Mouse (Mus musculus): ENCODE results near the gene Gm9857. TPM values are rescaled to one million over a fixed set of nuclear protein-coding genes. Genes with fewer than 3 reads are reported as not detected.

The Gm9857 gene
- polyA plus RNA-seq, 1 experiment: not detected

- no peak for TF ChIP-seq FOSL1 (IDR thresholded peaks at IDR 0.05; ENCODE audit: insufficient read depth, low read length, poor library complexity, severe bottlenecking)
- no peak for TF ChIP-seq CEBPB (IDR thresholded peaks at IDR 0.05; ENCODE audit: low read depth)
- TF ChIP-seq CTCF (IDR thresholded peaks at IDR 0.05; ENCODE audit: control insufficient read depth, insufficient read depth, insufficient read length): no peak
- no peak for TF ChIP-seq MYOG (IDR thresholded peaks at IDR 0.05; ENCODE audit: control insufficient read depth, extremely low read depth, insufficient read length)
- no peak for TF ChIP-seq MYOD1 (IDR thresholded peaks at IDR 0.05; ENCODE audit: control insufficient read depth, insufficient read length, low read depth)
- no peak for TF ChIP-seq USF1 (IDR thresholded peaks at IDR 0.05; ENCODE audit: low read depth)
- no peak for TF ChIP-seq MAX (IDR thresholded peaks at IDR 0.05)
- Histone ChIP-seq H3ac (ENCODE audit: control insufficient read depth, insufficient read length, low read depth) (no peak overlapping the region), H3K4me3 (ENCODE audit: insufficient read depth, poor library complexity, severe bottlenecking) (no peak overlapping the region), H3K79me2 (ENCODE audit: control insufficient read depth, insufficient read depth) (peaks cover 15% of the 10 kb centered on the region), H3K36me3 (ENCODE audit: control insufficient read depth, insufficient read depth) (no peaks in the 10 kb centered on the region), H3K79me3 (ENCODE audit: low read depth) (peaks cover 4% of the 10 kb centered on the region), H3K27me3 (ENCODE audit: control insufficient read depth, insufficient read depth, insufficient read length) (no peaks in the 10 kb centered on the region)
These were observed 24.2 kb downstream of the Gm9857 start for GRCm38 (mm10) chr3:108915999-108916398.

- TF ChIP-seq MAX (IDR thresholded peaks at IDR 0.05) (no peak), MYOD1 (IDR thresholded peaks at IDR 0.05; ENCODE audit: control insufficient read depth, insufficient read length, low read depth) (no peak), CEBPB (IDR thresholded peaks at IDR 0.05; ENCODE audit: low read depth) (no peak), FOSL1 (IDR thresholded peaks at IDR 0.05; ENCODE audit: insufficient read depth, low read length, poor library complexity, severe bottlenecking) (no peak), USF1 (IDR thresholded peaks at IDR 0.05; ENCODE audit: low read depth) (no peak), CTCF (IDR thresholded peaks at IDR 0.05; ENCODE audit: control insufficient read depth, insufficient read depth, insufficient read length) (no peak), MYOG (IDR thresholded peaks at IDR 0.05; ENCODE audit: control insufficient read depth, extremely low read depth, insufficient read length) (no peak)
- H3K36me3 ChIP-seq (ENCODE audit: control insufficient read depth, insufficient read depth): peaks cover 33% of the 10 kb centered on the region
- H3K27me3 ChIP-seq (ENCODE audit: control insufficient read depth, insufficient read depth, insufficient read length): no peaks in the 10 kb centered on the region
- peaks cover 57% of the 10 kb centered on the region for H3K79me2 ChIP-seq (ENCODE audit: control insufficient read depth, insufficient read depth)
- H3ac ChIP-seq (ENCODE audit: control insufficient read depth, insufficient read length, low read depth): peak within 1 kb of the TSS; percentile 90
- peak within 1 kb of the TSS; percentile 97 for H3K4me3 ChIP-seq (ENCODE audit: insufficient read depth, poor library complexity, severe bottlenecking)
- peaks cover 45% of the 10 kb centered on the region for H3K79me3 ChIP-seq (ENCODE audit: low read depth)
These were observed 28.5 kb downstream of the Gm9857 start, which contains the start of gene Prpf38b for GRCm38 (mm10) chr3:108911548-108912413. Gene Prpf38b (minus strand): TSS chr3:108911727.

GRCm38 (mm10) chr3:108911081-108911547 lies 29.1 kb downstream of the Gm9857 start:
- peaks cover 40% of the 10 kb centered on the region for H3K36me3 ChIP-seq (ENCODE audit: control insufficient read depth, insufficient read depth)
- peaks cover 64% of the 10 kb centered on the region for H3K79me2 ChIP-seq (ENCODE audit: control insufficient read depth, insufficient read depth)
- no peaks in the 10 kb centered on the region for H3K27me3 ChIP-seq (ENCODE audit: control insufficient read depth, insufficient read depth, insufficient read length)
- peak overlapping the region; percentile 90 for H3ac ChIP-seq (ENCODE audit: control insufficient read depth, insufficient read length, low read depth)
- peak overlapping the region; percentile 97 for H3K4me3 ChIP-seq (ENCODE audit: insufficient read depth, poor library complexity, severe bottlenecking)
- H3K79me3 ChIP-seq (ENCODE audit: low read depth): peaks cover 45% of the 10 kb centered on the region
- TF ChIP-seq CTCF (IDR thresholded peaks at IDR 0.05; ENCODE audit: control insufficient read depth, insufficient read depth, insufficient read length): peak; percentile 43
- no peak for TF ChIP-seq MYOG (IDR thresholded peaks at IDR 0.05; ENCODE audit: control insufficient read depth, extremely low read depth, insufficient read length)

DNA sequence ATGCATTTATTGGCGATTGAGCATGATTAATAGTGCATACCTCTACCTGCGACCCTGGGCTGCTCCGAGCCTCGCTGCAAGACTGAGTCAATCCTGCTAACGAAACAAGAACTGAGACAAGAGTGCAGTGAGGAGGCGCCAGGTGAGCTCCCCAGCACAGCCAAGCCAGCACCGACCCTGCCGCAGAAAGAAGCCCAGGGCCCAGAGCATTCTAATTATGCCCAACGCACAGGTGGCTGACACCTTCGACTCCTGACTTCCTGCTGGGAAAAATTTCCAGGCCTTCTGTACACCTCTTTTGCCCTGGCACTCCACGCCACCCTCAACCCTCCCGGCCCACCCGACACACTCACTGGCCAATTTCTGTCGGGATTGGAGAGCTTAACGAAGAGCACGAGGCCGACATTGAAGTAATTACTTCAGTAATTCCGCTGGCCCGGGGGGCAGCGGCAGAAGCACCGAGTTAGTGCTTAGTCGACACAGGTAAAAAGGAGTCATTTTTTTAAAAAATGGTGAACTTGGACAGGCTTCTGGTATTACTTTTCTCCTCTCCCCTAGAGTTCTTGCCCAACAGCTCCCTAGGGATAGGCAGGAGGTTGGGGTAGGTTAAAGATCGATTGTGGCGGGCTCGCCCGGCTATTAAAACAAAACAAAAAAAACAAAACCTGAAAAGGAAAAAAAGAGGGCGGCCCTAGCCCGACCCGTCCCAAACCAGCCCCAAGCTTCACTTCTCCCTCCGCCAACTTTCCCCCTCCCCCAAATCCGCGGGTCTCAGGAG lies 29.8 kb downstream of the Gm9857 start:
- H3K79me3 ChIP-seq (ENCODE audit: low read depth): peaks cover 51% of the 10 kb centered on the region
- peak overlapping the region; percentile 90 for H3ac ChIP-seq (ENCODE audit: control insufficient read depth, insufficient read length, low read depth)
- peaks cover 70% of the 10 kb centered on the region for H3K79me2 ChIP-seq (ENCODE audit: control insufficient read depth, insufficient read depth)
- H3K36me3 ChIP-seq (ENCODE audit: control insufficient read depth, insufficient read depth): peaks cover 46% of the 10 kb centered on the region
- TF ChIP-seq FOSL1 (IDR thresholded peaks at IDR 0.05; ENCODE audit: insufficient read depth, low read length, poor library complexity, severe bottlenecking): no peak
- peak; percentile 25 for TF ChIP-seq CEBPB (IDR thresholded peaks at IDR 0.05; ENCODE audit: low read depth)
- H3K4me3 ChIP-seq (ENCODE audit: insufficient read depth, poor library complexity, severe bottlenecking): peak overlapping the region; percentile 97
- no peaks in the 10 kb centered on the region for H3K27me3 ChIP-seq (ENCODE audit: control insufficient read depth, insufficient read depth, insufficient read length)

DNA sequence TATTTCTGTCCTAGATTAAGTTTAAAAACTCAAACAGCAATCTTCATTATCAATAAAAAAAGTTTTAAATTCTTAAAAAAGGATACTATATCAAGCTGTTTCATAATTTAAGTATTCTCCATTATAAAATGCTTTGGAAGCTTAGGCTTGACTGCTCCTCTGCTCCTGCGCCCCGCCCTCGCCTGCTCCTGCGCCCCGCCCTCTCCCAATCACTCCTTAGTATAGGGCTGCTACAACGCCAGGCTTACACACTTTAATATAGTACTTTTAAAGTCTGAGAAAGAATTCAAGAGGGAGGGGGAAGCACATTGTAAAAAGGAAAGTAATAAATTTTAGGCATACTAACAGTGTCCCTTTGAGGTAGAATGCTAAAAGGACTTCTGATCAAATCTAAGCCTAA lies 37.3 kb downstream of the Gm9857 start:
- Histone ChIP-seq H3K4me3 (ENCODE audit: insufficient read depth, poor library complexity, severe bottlenecking) (no peak overlapping the region), H3K79me2 (ENCODE audit: control insufficient read depth, insufficient read depth) (peaks cover 35% of the 10 kb centered on the region), H3K27me3 (ENCODE audit: control insufficient read depth, insufficient read depth, insufficient read length) (no peaks in the 10 kb centered on the region), H3ac (ENCODE audit: control insufficient read depth, insufficient read length, low read depth) (no peak overlapping the region), H3K79me3 (ENCODE audit: low read depth) (peaks cover 17% of the 10 kb centered on the region), H3K36me3 (ENCODE audit: control insufficient read depth, insufficient read depth) (peaks cover 77% of the 10 kb centered on the region)
- no peak for TF ChIP-seq MYOD1 (IDR thresholded peaks at IDR 0.05; ENCODE audit: control insufficient read depth, insufficient read length, low read depth)
- TF ChIP-seq MYOG (IDR thresholded peaks at IDR 0.05; ENCODE audit: control insufficient read depth, extremely low read depth, insufficient read length): no peak
- TF ChIP-seq USF1 (IDR thresholded peaks at IDR 0.05; ENCODE audit: low read depth): no peak
- no peak for TF ChIP-seq MAX (IDR thresholded peaks at IDR 0.05)
- no peak for TF ChIP-seq CTCF (IDR thresholded peaks at IDR 0.05; ENCODE audit: control insufficient read depth, insufficient read depth, insufficient read length)
- TF ChIP-seq FOSL1 (IDR thresholded peaks at IDR 0.05; ENCODE audit: insufficient read depth, low read length, poor library complexity, severe bottlenecking): no peak
- no peak for TF ChIP-seq CEBPB (IDR thresholded peaks at IDR 0.05; ENCODE audit: low read depth)

Data from C2C12 (cell line).